Mouse (Mus musculus): Measurements from ENCODE around the gene Mrpl42. TPM values are rescaled to one million over a fixed set of nuclear protein-coding genes. Genes with fewer than 3 reads are reported as not detected.

Mrpl42 gene
- 14.8 and 27.4 TPM in 2 replicates for total RNA-seq (2023)

DNA sequence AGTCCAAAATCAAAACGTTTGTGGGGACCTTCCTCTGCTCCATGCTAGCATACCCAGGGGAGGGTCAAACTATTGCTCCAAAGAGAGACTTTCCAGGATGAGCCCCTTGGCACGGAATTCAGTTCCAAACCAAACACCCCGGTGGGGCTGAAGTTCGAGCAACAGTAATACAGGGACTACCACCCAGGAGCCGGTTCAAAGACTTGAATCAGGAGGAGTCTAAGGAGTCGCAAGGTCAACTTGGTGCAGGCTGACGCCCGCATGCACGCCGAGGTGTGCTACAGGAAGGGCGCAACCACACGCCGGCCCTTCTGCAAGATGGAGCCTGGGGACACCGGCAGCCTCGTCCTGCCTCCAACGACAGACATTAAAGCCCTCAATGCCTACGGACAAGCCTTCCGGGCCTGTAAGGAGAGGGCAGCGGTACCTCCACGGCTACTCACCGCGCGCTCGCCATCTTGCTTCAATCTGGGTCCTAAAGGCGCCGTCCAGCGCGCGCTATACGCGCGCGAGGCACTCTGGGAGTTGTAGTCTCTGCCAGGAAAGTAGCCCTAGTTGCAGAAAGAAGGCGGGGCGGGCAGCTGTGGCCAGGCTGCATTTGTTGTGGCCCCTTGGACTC, at the start of gene Mrpl42:
Gene Mrpl42, minus strand, starts transcription at position 478 of the 619 bp plus-strand sequence.

DNA sequence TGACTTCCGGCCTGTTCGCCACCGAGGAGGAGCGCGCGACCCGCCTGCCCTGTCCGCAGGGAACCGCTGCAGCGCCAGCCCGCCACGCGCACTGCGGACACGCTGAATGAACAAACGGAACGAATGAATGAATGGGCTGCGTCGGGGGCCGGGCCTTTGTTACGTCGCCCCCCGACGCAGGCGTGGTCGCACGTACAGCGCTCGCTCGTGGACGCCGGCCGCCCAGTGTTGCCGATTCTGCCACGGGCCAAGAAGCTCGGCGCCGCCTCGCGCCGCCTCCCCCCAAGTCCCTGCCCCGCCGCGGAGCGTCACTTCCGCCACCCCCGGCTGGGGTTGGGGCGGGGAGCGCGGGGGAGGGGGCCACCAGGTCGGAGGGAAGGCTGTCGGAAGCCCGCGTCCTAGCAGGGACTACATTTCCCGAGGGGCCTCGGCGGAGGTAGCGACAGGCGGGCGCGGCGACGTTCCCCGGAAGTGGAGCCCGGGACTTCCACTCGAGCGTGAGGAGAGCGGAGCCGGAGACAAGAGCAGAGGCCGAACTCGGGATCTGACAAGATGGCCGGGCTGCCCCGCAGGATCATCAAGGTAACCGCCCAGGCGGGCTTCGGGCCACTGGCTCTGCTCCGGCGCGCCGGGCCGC, 13.0 kb upstream of the Mrpl42 start, which contains the start of gene Ube2n:
Gene Ube2n, plus strand, starts transcription at position 490 of the 637 bp plus-strand sequence.

Other genes starting within 250 kb of the Mrpl42 start
- gene Cradd, start 177.8 kb downstream of the Mrpl42 start, total RNA-seq (2023) = 6.5 and 6.7 TPM in 2 replicates
- 1.4 and 3.7 TPM in 2 replicates for gene Socs2, start 84.8 kb downstream of the Mrpl42 start, total RNA-seq (2023)
- 117 and 122 TPM in 2 replicates for gene Ube2n, start 13.2 kb upstream of the Mrpl42 start, total RNA-seq (2023)
- 242 and 273 TPM in 2 replicates for gene Nudt4, start 62.2 kb upstream of the Mrpl42 start, total RNA-seq (2023)
- not detected in 2 replicates for gene Anapc15-ps, start 171.5 kb upstream of the Mrpl42 start, total RNA-seq (2023)

Data from neutrophil, adult 65 days (primary cell).